ENCODE assay signal across 8 mouse cellular contexts in genomic region chr10:41477278-41478181, GRCm38 (mm10). TPM values are rescaled to one million over a fixed set of nuclear protein-coding genes. Genes with fewer than 3 reads are reported as not detected.
DNase-seq lines count a peak whose midpoint lies in the region; ATAC-seq and TF ChIP-seq lines count a peak whose summit lies in the region.

No protein-coding gene starts in this region.

- 0 out of 2 replicates have a peak, but pooled peaks have one; percentile 22 for TF ChIP-seq POLR2A in cortical plate, adult 2 months (IDR thresholded peaks at IDR 0.05; ENCODE audit: extremely low read depth, insufficient read depth, low read length)
- peak; percentile 48; the same call in 1 of the 2 replicates for TF ChIP-seq POLR2A in small intestine, adult 2 months (IDR thresholded peaks at IDR 0.05; ENCODE audit: low read depth, low read length)

- H3K4me3 ChIP-seq in cortical plate, adult 2 months (ENCODE audit: insufficient read depth, low read length): peak overlapping the region; percentile 45
- peak overlapping the region; percentile 64 for H3K4me3 ChIP-seq in intestine, embryonic 14.5 days (ENCODE audit: low read depth, low read length)
- peak overlapping the region; percentile 71 for H3K4me3 ChIP-seq in small intestine, adult 2 months (ENCODE audit: low read depth, low read length)

- ATAC-seq in intestine, embryonic 14.5 days (replicated peaks; ENCODE audit: low FRiP score, low TSS enrichment, low read depth): peak; percentile 54
- no peak for ATAC-seq in megakaryocyte-erythroid progenitor cell, adult 5-6 weeks (replicated peaks; ENCODE audit: low FRiP score, low TSS enrichment, poor library complexity, severe bottlenecking)

- peak; percentile 86 for DNase-seq in Muller cell, postnatal 12 days (ENCODE audit: inconsistent ontology term)
- DNase-seq in gastrocnemius, postnatal 25 days: peak; percentile 84
- peak; percentile 79 for DNase-seq in intestine, embryonic 14.5 days (ENCODE audit: low spot score)
- peak; percentile 28 to 49 for DNase-seq in left cerebral cortex, postnatal 36 days (ENCODE audit: low spot score in 2 of 2)
- peak; percentile 76 for DNase-seq in mesoderm, embryonic 11.5 days (ENCODE audit: low read depth, low spot score)

- peak overlapping the region; percentile 62 for H3K27ac ChIP-seq in cortical plate, adult 2 months (ENCODE audit: insufficient read depth, low read length)
- peak overlapping the region; percentile 77 for H3K27ac ChIP-seq in intestine, embryonic 14.5 days (ENCODE audit: low read depth)
- peak overlapping the region; percentile 89 for H3K27ac ChIP-seq in small intestine, adult 2 months (ENCODE audit: insufficient read depth, low read depth, low read length)

- H3K36me3 ChIP-seq in intestine, embryonic 14.5 days (ENCODE audit: control insufficient read depth, insufficient read depth, low read length): peaks cover 23% of the 10 kb centered on the region
- peaks cover 38% of the 10 kb centered on the region for H3K36me3 ChIP-seq in small intestine, adult 2 months (ENCODE audit: control insufficient read depth, insufficient read depth, low read length)

- H3K4me1 ChIP-seq in cortical plate, adult 2 months (ENCODE audit: control insufficient read depth, insufficient read depth, low read length): peaks cover 3% of the 10 kb centered on the region; the same call in 1 of the 2 replicates
- H3K4me1 ChIP-seq in intestine, embryonic 14.5 days (replicated peaks; ENCODE audit: control insufficient read depth, insufficient read depth, low read length): peaks cover 11% of the 10 kb centered on the region
- peaks cover 31% of the 10 kb centered on the region for H3K4me1 ChIP-seq in small intestine, adult 2 months (ENCODE audit: control insufficient read depth, insufficient read depth, insufficient read length, low read length)

- intact Hi-C loops in left cerebral cortex, postnatal 36 days (cut with DNase I): no loop called here

- no peaks in the 10 kb centered on the region for H3K27me3 ChIP-seq in intestine, embryonic 14.5 days (replicated peaks; ENCODE audit: control insufficient read depth, insufficient read depth, low read length)
- no peaks in the 10 kb centered on the region for H3K27me3 ChIP-seq in small intestine, adult 2 months (ENCODE audit: control insufficient read depth, insufficient read depth, low read length)

- no peak for TF ChIP-seq CTCF in cortical plate, adult 2 months (IDR thresholded peaks at IDR 0.05; ENCODE audit: extremely low read depth, insufficient read depth, low read length)
- no peak for TF ChIP-seq CTCF in small intestine, adult 2 months (IDR thresholded peaks at IDR 0.05; ENCODE audit: extremely low read depth, insufficient read length, insufficient replicate concordance, low read depth, low read length)

- H3K9ac ChIP-seq in intestine, embryonic 14.5 days (ENCODE audit: low read length): peak overlapping the region; percentile 65

- 4% methylated on average over 20 of the region's 20 CpGs for WGBS in intestine, embryonic 14.5 days
- WGBS in small intestine, adult 2 months: 5% methylated on average over 20 of the region's 20 CpGs

- H3K9me3 ChIP-seq in intestine, embryonic 14.5 days (ENCODE audit: control insufficient read depth, low read length): no peaks in the 10 kb centered on the region

- H3K4me2 ChIP-seq in intestine, embryonic 14.5 days (ENCODE audit: low read length): peak overlapping the region; percentile 82

RNA-seq across cellular contexts. Expression of gene Mical1, which starts 1.4 kb away (rescaled TPM):
- polyA plus RNA-seq in cortical plate, adult 2 months (2012; rRNA removed): 15.3 and 18.4 TPM in 2 replicates
- total RNA-seq in gastrocnemius, postnatal 25 days (2021): 1 to 10 TPM; 6.9 to 8.1 TPM
- 29.5 and 30.1 TPM in 2 replicates for polyA plus RNA-seq in intestine, embryonic 14.5 days (2014; fragmentation: Nextera tagmentation; extraction: Ambion mirVana)
- 10 to 100 TPM; 17.3 to 19.6 TPM for total RNA-seq in left cerebral cortex, postnatal 36 days (2021)
- 78.0 and 164 TPM in 2 replicates for polyA plus RNA-seq in small intestine, adult 2 months (2012; rRNA removed)
- 2.6 and 19.8 TPM in 2 replicates for total RNA-seq in megakaryocyte-erythroid progenitor cell, adult 5-6 weeks (2014; fragmentation: Nextera tagmentation)
- 1.9 and 14.4 TPM in 2 replicates for total RNA-seq in megakaryocyte-erythroid progenitor cell, adult 5-6 weeks (2017)

RNA-seq across cellular contexts. Expression of gene Smpd2, which starts 12.6 kb away (rescaled TPM):
- polyA plus RNA-seq in cortical plate, adult 2 months (2012; rRNA removed): 33.8 and 36.5 TPM in 2 replicates
- 10 to 100 TPM in 1 of 2 experiments, 1 to 10 TPM in 1; 9.5 to 12.0 TPM for total RNA-seq in gastrocnemius, postnatal 25 days (2021)
- 55.5 and 60.8 TPM in 2 replicates for polyA plus RNA-seq in intestine, embryonic 14.5 days (2014; fragmentation: Nextera tagmentation; extraction: Ambion mirVana)
- total RNA-seq in left cerebral cortex, postnatal 36 days (2021): 10 to 100 TPM; 18.5 to 20.6 TPM
- polyA plus RNA-seq in small intestine, adult 2 months (2012; rRNA removed): 49.9 and 121 TPM in 2 replicates
- 1.6 and 2.1 TPM in 2 replicates for total RNA-seq in megakaryocyte-erythroid progenitor cell, adult 5-6 weeks (2014; fragmentation: Nextera tagmentation)
- total RNA-seq in megakaryocyte-erythroid progenitor cell, adult 5-6 weeks (2017): 3.1 and 3.2 TPM in 2 replicates

RNA-seq across cellular contexts. Expression of gene Ppil6, which starts 12.7 kb away (rescaled TPM):
- 5.2 and 7.0 TPM in 2 replicates for polyA plus RNA-seq in cortical plate, adult 2 months (2012; rRNA removed)
- not detected for total RNA-seq in gastrocnemius, postnatal 25 days (2021)
- polyA plus RNA-seq in intestine, embryonic 14.5 days (2014; fragmentation: Nextera tagmentation; extraction: Ambion mirVana): 0.76 and 1.5 TPM in 2 replicates
- total RNA-seq in left cerebral cortex, postnatal 36 days (2021): 1 to 10 TPM; 6.5 to 9.3 TPM
- 0.15 TPM in 1 of 2 replicates, not detected in the other for polyA plus RNA-seq in small intestine, adult 2 months (2012; rRNA removed)
- 0.84 TPM in 1 of 2 replicates, not detected in the other for total RNA-seq in megakaryocyte-erythroid progenitor cell, adult 5-6 weeks (2014; fragmentation: Nextera tagmentation)
- total RNA-seq in megakaryocyte-erythroid progenitor cell, adult 5-6 weeks (2017): not detected in 2 replicates

RNA-seq across cellular contexts. Expression of gene Zbtb24, which starts 27.3 kb away (rescaled TPM):
- 14.2 and 17.6 TPM in 2 replicates for polyA plus RNA-seq in cortical plate, adult 2 months (2012; rRNA removed)
- 1 to 10 TPM; 3.5 to 3.7 TPM for total RNA-seq in gastrocnemius, postnatal 25 days (2021)
- polyA plus RNA-seq in intestine, embryonic 14.5 days (2014; fragmentation: Nextera tagmentation; extraction: Ambion mirVana): 15.0 and 16.7 TPM in 2 replicates
- total RNA-seq in left cerebral cortex, postnatal 36 days (2021): 10 to 100 TPM; 16.3 to 22.7 TPM
- 7.0 and 15.7 TPM in 2 replicates for polyA plus RNA-seq in small intestine, adult 2 months (2012; rRNA removed)
- 8.9 and 9.9 TPM in 2 replicates for total RNA-seq in megakaryocyte-erythroid progenitor cell, adult 5-6 weeks (2014; fragmentation: Nextera tagmentation)
- 11.8 and 21.9 TPM in 2 replicates for total RNA-seq in megakaryocyte-erythroid progenitor cell, adult 5-6 weeks (2017)

RNA-seq across cellular contexts. Expression of gene Cd164, which starts 41.7 kb away (rescaled TPM):
- polyA plus RNA-seq in cortical plate, adult 2 months (2012; rRNA removed): 51.3 and 59.3 TPM in 2 replicates
- 100 to 1,000 TPM; 114 to 119 TPM for total RNA-seq in gastrocnemius, postnatal 25 days (2021)
- polyA plus RNA-seq in intestine, embryonic 14.5 days (2014; fragmentation: Nextera tagmentation; extraction: Ambion mirVana): 180 and 184 TPM in 2 replicates
- total RNA-seq in left cerebral cortex, postnatal 36 days (2021): 10 to 100 TPM; 59.0 to 64.6 TPM
- 56.9 and 81.6 TPM in 2 replicates for polyA plus RNA-seq in small intestine, adult 2 months (2012; rRNA removed)
- total RNA-seq in megakaryocyte-erythroid progenitor cell, adult 5-6 weeks (2014; fragmentation: Nextera tagmentation): 100 and 107 TPM in 2 replicates
- 96.6 and 142 TPM in 2 replicates for total RNA-seq in megakaryocyte-erythroid progenitor cell, adult 5-6 weeks (2017)

Comparison
In these comparisons a context has a peak if more than half of its experiments do, and no peak if none do; other contexts are left out.
1. RNA of gene Ppil6, which starts 12.7 kb away (total RNA-seq): 6.5 to 9.3 TPM in left cerebral cortex, postnatal 36 days; not detected in gastrocnemius, postnatal 25 days and 0.84 TPM in megakaryocyte-erythroid progenitor cell, adult 5-6 weeks; every median in the first group is over 4 times any median in the second.
2. Peak in every context shown above with its lines, with median percentiles within 50 percentile points of each other: DNase-seq, H3K27ac ChIP-seq and H3K4me3 ChIP-seq.